Mouse (Mus musculus) C2C12 (cell line): ENCODE data around the gene Gm28053.

Source experiments
- CEBPB ChIP-seq: IDR thresholded peaks from one replicate; pipeline ENCODE4 v1.6.1; 2011; ENCODE audit warnings: low read depth, mild to moderate bottlenecking, control low read depth, moderate library complexity
- CTCF ChIP-seq: IDR thresholded peaks from one replicate; pipeline ENCODE4 v1.5.1; 2011; ENCODE audit not compliant: control insufficient read depth, insufficient read depth, insufficient read length

GRCm38 (mm10) chr6:48698066-48698856 is 20.1 kb upstream of the Gm28053 start:
- TF ChIP-seq CTCF (no peak), CEBPB (no peak)
